Mouse (Mus musculus) limb, embryonic 13.5 days (tissue): ENCODE results near the gene Dusp9. TPM values are rescaled to one million over a fixed set of nuclear protein-coding genes. Genes with fewer than 3 reads are reported as not detected.

Experiments
- ATAC-seq: fragments of 200-750 bp; cut with Nextera tagmentation; 2 replicates; pipeline ENCODE4 v1.8.0; 2017; ENCODE audit warnings: low read depth, moderate number of reproducible peaks, moderate TSS enrichment; ENCODE audit not compliant: low FRiP score
- H3K27ac ChIP-seq: fragments of 300-500 bp; sonication (generic); 2 replicates; pipeline ENCODE4 v1.5.1; 2015; ENCODE audit warnings: inconsistent platforms, mild to moderate bottlenecking, moderate library complexity
- H3K27me3 ChIP-seq: fragments of 300-500 bp; sonication (generic); 2 replicates; pipeline ENCODE4 v1.6.1; 2015; ENCODE audit warnings: mild to moderate bottlenecking, inconsistent platforms
- H3K36me3 ChIP-seq: fragments of 300-500 bp; sonication (generic); 2 replicates; pipeline ENCODE4 v1.6.1; 2015; ENCODE audit warnings: inconsistent platforms, mild to moderate bottlenecking, moderate library complexity
- H3K4me1 ChIP-seq: fragments of 300-500 bp; sonication (generic); 2 replicates; pipeline ENCODE4 v1.6.1; 2015; ENCODE audit warnings: inconsistent platforms
- H3K4me2 ChIP-seq: fragments of 300-500 bp; sonication (generic); replicated peaks from 2 replicates; pipeline ENCODE4 v1.6.1; 2015; ENCODE audit warnings: inconsistent platforms, mild to moderate bottlenecking, moderate library complexity
- H3K4me3 ChIP-seq: fragments of 300-500 bp; sonication (generic); 2 replicates; pipeline ENCODE4 v1.5.1; 2015; ENCODE audit warnings: moderate library complexity, mild to moderate bottlenecking, inconsistent platforms
- H3K9ac ChIP-seq: fragments of 300-500 bp; sonication (generic); 2 replicates; pipeline ENCODE4 v1.6.1; 2015; ENCODE audit warnings: mild to moderate bottlenecking, inconsistent platforms
- H3K9me3 ChIP-seq: fragments of 300-500 bp; sonication (generic); 2 replicates; pipeline ENCODE4 v1.6.1; 2016; ENCODE audit warnings: inconsistent platforms
- WGBS: fragments of 180-500 bp; shearing (Covaris S2); methylation state at CpG from one replicate; pipeline ENCODE4 v1.1.7; 2015; 5-methylcytosine and 5-hydroxymethylcytosine counted together
- polyA plus RNA-seq: library from polyadenylated mRNA; unstranded; fragments of >200 nt; fragmentation: Nextera tagmentation; extraction: Ambion mirVana; gene quantifications from 2 replicates; pipeline ENCODE4 v1.2.1, GENCODE M21; 2015

Gene Dusp9
- polyA plus RNA-seq, 1 experiment from 2014 or later, result 22.6 TPM

GRCm38 (mm10) chrX:73672879-73673618 lies 33.8 kb downstream of the Dusp9 start, which contains the start of gene Slc6a8:
TSS of gene Slc6a8 (plus strand) at chrX:73673150.
- H3K4me1 ChIP-seq, result peaks cover 17% of the 10 kb centered on the region
- H3K9ac ChIP-seq, result peak within 1 kb of the TSS; percentile 80
- WGBS, result 18% methylated on average over 57 of the region's 72 CpGs
- H3K36me3 ChIP-seq, result peaks cover 12% of the 10 kb centered on the region
- ATAC-seq, result peak; percentile 69
- H3K27me3 ChIP-seq, result peaks cover 16% of the 10 kb centered on the region; the same call in 1 of the 2 replicates
- peak within 1 kb of the TSS; percentile 65; the same call in 1 of the 2 replicates for H3K27ac ChIP-seq
- H3K9me3 ChIP-seq, result no peaks in the 10 kb centered on the region
- peak within 1 kb of the TSS; percentile 72 for H3K4me2 ChIP-seq
- H3K4me3 ChIP-seq, result peak within 1 kb of the TSS; percentile 63

GRCm38 (mm10) chrX:73673619-73673967 lies 34.4 kb downstream of the Dusp9 start:
- Histone ChIP-seq H3K4me3 (peak overlapping the region; percentile 63), H3K4me1 (peaks cover 17% of the 10 kb centered on the region), H3K9me3 (no peaks in the 10 kb centered on the region), H3K9ac (peak overlapping the region; percentile 80), H3K4me2 (peak overlapping the region; percentile 72), H3K27me3 (peaks cover 16% of the 10 kb centered on the region; the same call in 1 of the 2 replicates), H3K36me3 (peaks cover 17% of the 10 kb centered on the region), H3K27ac (0 out of 2 replicates have a peak overlapping the region, but pooled peaks have one; percentile 65)
- WGBS, result 26% methylated on average over 32 of the region's 42 CpGs
- no peak for ATAC-seq

- Histone ChIP-seq H3K27ac (no peak overlapping the region), H3K4me2 (peak overlapping the region; percentile 72), H3K4me1 (peaks cover 17% of the 10 kb centered on the region), H3K36me3 (peaks cover 22% of the 10 kb centered on the region), H3K4me3 (peak overlapping the region; percentile 63), H3K9ac (peak overlapping the region; percentile 80), H3K9me3 (no peaks in the 10 kb centered on the region), H3K27me3 (peaks cover 16% of the 10 kb centered on the region; the same call in 1 of the 2 replicates)
- ATAC-seq, result peak; percentile 22; the same call in 1 of the 2 replicates
- 28% methylated on average over 20 of the region's 20 CpGs for WGBS
Measured at GRCm38 (mm10) chrX:73673968-73674661, 34.9 kb downstream of the Dusp9 start.

- no peak for ATAC-seq
- Histone ChIP-seq H3K27me3 (peaks cover 16% of the 10 kb centered on the region; the same call in 1 of the 2 replicates), H3K4me3 (peak overlapping the region; percentile 63), H3K9me3 (no peaks in the 10 kb centered on the region), H3K27ac (no peak overlapping the region), H3K4me1 (peaks cover 17% of the 10 kb centered on the region), H3K4me2 (peak overlapping the region; percentile 72), H3K36me3 (peaks cover 33% of the 10 kb centered on the region), H3K9ac (peak overlapping the region; percentile 80; the same call in 1 of the 2 replicates)
- 59% methylated on average over 2 of the region's 2 CpGs for WGBS
Measured at GRCm38 (mm10) chrX:73675231-73675630, 36.0 kb downstream of the Dusp9 start.

- no peaks in the 10 kb centered on the region for H3K9me3 ChIP-seq
- peaks cover 16% of the 10 kb centered on the region; the same call in 1 of the 2 replicates for H3K27me3 ChIP-seq
- no peak overlapping the region for H3K4me3 ChIP-seq
- WGBS, result 94% methylated on average over 4 of the region's 4 CpGs
- H3K9ac ChIP-seq, result no peak overlapping the region
- peaks cover 17% of the 10 kb centered on the region for H3K4me1 ChIP-seq
- ATAC-seq, result no peak
- no peak overlapping the region for H3K4me2 ChIP-seq
- no peak overlapping the region for H3K27ac ChIP-seq
- H3K36me3 ChIP-seq, result peaks cover 40% of the 10 kb centered on the region
Measured at GRCm38 (mm10) chrX:73676668-73677067, 37.4 kb downstream of the Dusp9 start.

GRCm38 (mm10) chrX:73684156-73684555 lies 44.9 kb downstream of the Dusp9 start:
- peaks cover 66% of the 10 kb centered on the region for H3K36me3 ChIP-seq
- no peak overlapping the region for H3K4me2 ChIP-seq
- no peak for ATAC-seq
- H3K4me3 ChIP-seq, result no peak overlapping the region
- peaks cover 2% of the 10 kb centered on the region; the same call in 1 of the 2 replicates for H3K27me3 ChIP-seq
- H3K9ac ChIP-seq, result no peak overlapping the region
- 81% methylated on average over 2 of the region's 2 CpGs for WGBS
- H3K9me3 ChIP-seq, result no peaks in the 10 kb centered on the region
- H3K4me1 ChIP-seq, result no peaks in the 10 kb centered on the region
- H3K27ac ChIP-seq, result no peak overlapping the region

- H3K4me3 ChIP-seq, result no peak overlapping the region
- H3K4me1 ChIP-seq, result no peaks in the 10 kb centered on the region
- ATAC-seq, result no peak
- no peak overlapping the region for H3K27ac ChIP-seq
- no peaks in the 10 kb centered on the region for H3K9me3 ChIP-seq
- H3K4me2 ChIP-seq, result no peak overlapping the region
- H3K36me3 ChIP-seq, result peaks cover 64% of the 10 kb centered on the region
- peaks cover 2% of the 10 kb centered on the region; the same call in 1 of the 2 replicates for H3K27me3 ChIP-seq
- no peak overlapping the region for H3K9ac ChIP-seq
Measured at GRCm38 (mm10) chrX:73684978-73685377, 45.8 kb downstream of the Dusp9 start.

GRCm38 (mm10) chrX:73685629-73686028 lies 46.4 kb downstream of the Dusp9 start:
- Histone ChIP-seq H3K4me1 (no peaks in the 10 kb centered on the region), H3K9ac (no peak overlapping the region), H3K27me3 (peaks cover 2% of the 10 kb centered on the region; the same call in 1 of the 2 replicates), H3K4me2 (no peak overlapping the region), H3K36me3 (peaks cover 58% of the 10 kb centered on the region), H3K27ac (no peak overlapping the region), H3K9me3 (no peaks in the 10 kb centered on the region), H3K4me3 (no peak overlapping the region)
- WGBS, result 53% methylated on average over 3 of the region's 3 CpGs
- ATAC-seq, result no peak

GRCm38 (mm10) chrX:73690917-73691629 lies 51.9 kb downstream of the Dusp9 start:
- 63% methylated on average over 5 of the region's 5 CpGs for WGBS
- H3K27me3 ChIP-seq, result peaks cover 2% of the 10 kb centered on the region; the same call in 1 of the 2 replicates
- no peaks in the 10 kb centered on the region for H3K4me1 ChIP-seq
- no peak overlapping the region for H3K27ac ChIP-seq
- no peak for ATAC-seq
- H3K4me2 ChIP-seq, result no peak overlapping the region
- peaks cover 40% of the 10 kb centered on the region for H3K36me3 ChIP-seq
- H3K9me3 ChIP-seq, result no peaks in the 10 kb centered on the region
- no peak overlapping the region for H3K9ac ChIP-seq
- no peak overlapping the region for H3K4me3 ChIP-seq
